Mouse (Mus musculus) hindbrain, embryonic 12.5 days (tissue): ENCODE measurements around the gene Cox6a1. TPM values are rescaled to one million over a fixed set of nuclear protein-coding genes. Genes with fewer than 3 reads are reported as not detected.
A peak's percentile ranks its signal among the peaks of the same experiment; 100 is the strongest.

Experiments
- ATAC-seq: fragments of 200-750 bp; cut with Nextera tagmentation; 2 replicates; pipeline ENCODE4 v1.8.0; 2017; ENCODE audit warnings: moderate TSS enrichment; ENCODE audit not compliant: low FRiP score
- H3K27ac ChIP-seq: fragments of 300-500 bp; sonication (generic); 2 replicates; pipeline ENCODE4 v1.5.1; 2016; ENCODE audit warnings: mild to moderate bottlenecking
- H3K27me3 ChIP-seq: fragments of 300-500 bp; sonication (generic); 2 replicates; pipeline ENCODE4 v1.6.1; 2016; ENCODE audit warnings: mild to moderate bottlenecking
- H3K36me3 ChIP-seq: fragments of 300-500 bp; sonication (generic); 2 replicates; pipeline ENCODE4 v1.6.1; 2016; ENCODE audit warnings: mild to moderate bottlenecking
- H3K4me1 ChIP-seq: fragments of 300-500 bp; sonication (generic); 2 replicates; pipeline ENCODE4 v1.6.1; 2016
- H3K4me2 ChIP-seq: fragments of 300-500 bp; sonication (generic); replicated peaks from 2 replicates; pipeline ENCODE4 v1.6.1; 2016; ENCODE audit warnings: mild to moderate bottlenecking
- H3K4me3 ChIP-seq: fragments of 300-500 bp; sonication (generic); 2 replicates; pipeline ENCODE4 v1.5.1; 2016; ENCODE audit warnings: mild to moderate bottlenecking
- H3K9ac ChIP-seq: fragments of 300-500 bp; sonication (generic); 2 replicates; pipeline ENCODE4 v1.6.1; 2016; ENCODE audit warnings: mild to moderate bottlenecking, moderate library complexity
- H3K9me3 ChIP-seq: fragments of 300-500 bp; sonication (generic); replicated peaks from 2 replicates; pipeline ENCODE4 v1.6.1; 2016; ENCODE audit warnings: mild to moderate bottlenecking
- WGBS: fragments of 180-500 bp; shearing (Covaris S2); methylation state at CpG from one replicate; pipeline ENCODE4 v1.1.7; 2016; 5-methylcytosine and 5-hydroxymethylcytosine counted together
- polyA plus RNA-seq: library from polyadenylated mRNA; unstranded; fragments of >200 nt; fragmentation: Nextera tagmentation; extraction: Ambion mirVana; gene quantifications from 2 replicates; pipeline ENCODE4 v1.2.1, GENCODE M21; 2016

Gene Cox6a1
- polyA plus RNA-seq, 1 experiment from 2014 or later = 823 TPM

DNA sequence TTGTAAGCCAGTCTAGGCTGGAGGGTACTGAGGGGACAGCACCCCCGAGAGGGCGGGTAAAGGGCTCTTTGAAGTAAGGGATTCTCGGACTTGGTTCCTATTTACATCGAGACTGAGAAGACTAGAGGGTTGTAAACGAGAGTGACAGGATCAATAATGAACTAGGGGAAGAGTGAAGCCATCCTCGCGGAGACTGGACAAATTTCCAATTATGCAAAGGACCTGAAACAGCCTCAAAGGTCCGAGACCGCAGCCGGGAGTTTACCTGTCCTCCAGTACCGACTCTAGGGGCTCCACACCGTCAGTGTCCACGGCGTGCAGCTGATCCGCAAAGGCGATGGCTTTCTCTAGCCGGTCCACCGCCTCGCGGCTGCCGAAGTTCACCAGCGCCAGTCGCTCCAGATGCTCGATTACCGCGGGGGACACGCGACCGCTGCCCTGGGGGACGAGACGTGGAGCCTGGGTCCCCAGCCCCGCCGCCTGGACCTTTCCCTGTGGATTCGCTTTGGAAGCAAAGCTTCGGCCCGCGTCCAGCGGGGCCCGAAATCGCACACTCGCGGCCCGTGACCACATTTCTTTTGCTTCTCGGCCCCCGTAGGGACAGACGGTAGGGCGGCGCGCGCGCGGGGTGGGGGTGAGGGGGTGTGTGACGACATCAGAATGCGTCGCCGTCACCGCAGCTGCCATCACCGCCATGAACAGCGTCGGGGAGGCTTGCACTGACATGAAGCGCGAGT lies 8.0 kb downstream of the Cox6a1 start, which contains the start of the genes Gatc and Triap1:
Gene Gatc, minus strand, starts transcription at position 602 of the 737 bp plus-strand sequence.
Gene Triap1, plus strand, starts transcription at position 649 of the 737 bp plus-strand sequence.
- Histone ChIP-seq H3K27ac (peak within 1 kb of the TSS; percentile 87), H3K27me3 (no peaks in the 10 kb centered on the region), H3K4me3 (peak within 1 kb of the TSS; percentile 87), H3K9me3 (no peaks in the 10 kb centered on the region), H3K4me1 (peaks cover 16% of the 10 kb centered on the region), H3K36me3 (peaks cover 48% of the 10 kb centered on the region), H3K9ac (peak within 1 kb of the TSS; percentile 88), H3K4me2 (peak within 1 kb of the TSS; percentile 76)
- ATAC-seq = peak; percentile 90
- WGBS = under 1% methylated on average over 62 of the region's 62 CpGs

DNA sequence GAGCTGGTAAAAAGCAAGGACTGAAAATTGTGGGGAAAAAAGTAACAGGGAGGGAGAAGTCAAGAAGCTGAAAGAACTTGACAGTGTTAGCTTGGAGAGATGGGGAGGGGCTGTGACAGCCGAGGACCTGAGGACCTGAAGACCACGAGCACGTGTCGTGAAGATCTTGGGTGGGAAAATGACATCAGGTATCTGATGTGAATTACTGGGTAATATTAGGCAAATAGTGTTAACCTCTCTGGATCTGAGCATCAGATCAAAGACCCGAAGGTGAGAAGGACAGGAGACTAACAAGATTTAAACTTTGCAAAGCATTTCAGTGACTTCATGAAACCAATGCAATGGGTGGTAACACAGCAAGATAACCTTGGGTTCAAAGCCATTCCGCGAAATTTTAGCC lies 8.8 kb downstream of the Cox6a1 start:
- WGBS = 37% methylated on average over 7 of the region's 7 CpGs
- ATAC-seq = no peak
- Histone ChIP-seq H3K27ac (no peak overlapping the region), H3K36me3 (peaks cover 48% of the 10 kb centered on the region), H3K4me2 (peak overlapping the region; percentile 76), H3K9me3 (no peaks in the 10 kb centered on the region), H3K9ac (no peak overlapping the region; the same call in 1 of the 2 replicates), H3K4me3 (peak overlapping the region; percentile 87; the same call in 1 of the 2 replicates), H3K27me3 (no peaks in the 10 kb centered on the region), H3K4me1 (peaks cover 16% of the 10 kb centered on the region)

GRCm38 (mm10) chr5:115333626-115334025 lies 15.2 kb downstream of the Cox6a1 start:
- Histone ChIP-seq H3K27ac (no peak overlapping the region), H3K9ac (no peak overlapping the region), H3K4me3 (no peak overlapping the region), H3K27me3 (no peaks in the 10 kb centered on the region), H3K9me3 (no peaks in the 10 kb centered on the region), H3K4me1 (peaks cover 17% of the 10 kb centered on the region), H3K36me3 (peaks cover 76% of the 10 kb centered on the region), H3K4me2 (no peak overlapping the region)
- 85% methylated on average over 3 of the region's 3 CpGs for WGBS
- ATAC-seq = no peak

GRCm38 (mm10) chr5:115330955-115331354 lies 17.8 kb downstream of the Cox6a1 start:
- WGBS = 92% methylated on average over 9 of the region's 9 CpGs
- Histone ChIP-seq H3K36me3 (peaks cover 61% of the 10 kb centered on the region), H3K4me1 (peaks cover 29% of the 10 kb centered on the region), H3K4me3 (no peak overlapping the region), H3K9me3 (no peaks in the 10 kb centered on the region), H3K9ac (no peak overlapping the region), H3K27me3 (no peaks in the 10 kb centered on the region), H3K27ac (no peak overlapping the region), H3K4me2 (no peak overlapping the region)
- no peak for ATAC-seq

DNA sequence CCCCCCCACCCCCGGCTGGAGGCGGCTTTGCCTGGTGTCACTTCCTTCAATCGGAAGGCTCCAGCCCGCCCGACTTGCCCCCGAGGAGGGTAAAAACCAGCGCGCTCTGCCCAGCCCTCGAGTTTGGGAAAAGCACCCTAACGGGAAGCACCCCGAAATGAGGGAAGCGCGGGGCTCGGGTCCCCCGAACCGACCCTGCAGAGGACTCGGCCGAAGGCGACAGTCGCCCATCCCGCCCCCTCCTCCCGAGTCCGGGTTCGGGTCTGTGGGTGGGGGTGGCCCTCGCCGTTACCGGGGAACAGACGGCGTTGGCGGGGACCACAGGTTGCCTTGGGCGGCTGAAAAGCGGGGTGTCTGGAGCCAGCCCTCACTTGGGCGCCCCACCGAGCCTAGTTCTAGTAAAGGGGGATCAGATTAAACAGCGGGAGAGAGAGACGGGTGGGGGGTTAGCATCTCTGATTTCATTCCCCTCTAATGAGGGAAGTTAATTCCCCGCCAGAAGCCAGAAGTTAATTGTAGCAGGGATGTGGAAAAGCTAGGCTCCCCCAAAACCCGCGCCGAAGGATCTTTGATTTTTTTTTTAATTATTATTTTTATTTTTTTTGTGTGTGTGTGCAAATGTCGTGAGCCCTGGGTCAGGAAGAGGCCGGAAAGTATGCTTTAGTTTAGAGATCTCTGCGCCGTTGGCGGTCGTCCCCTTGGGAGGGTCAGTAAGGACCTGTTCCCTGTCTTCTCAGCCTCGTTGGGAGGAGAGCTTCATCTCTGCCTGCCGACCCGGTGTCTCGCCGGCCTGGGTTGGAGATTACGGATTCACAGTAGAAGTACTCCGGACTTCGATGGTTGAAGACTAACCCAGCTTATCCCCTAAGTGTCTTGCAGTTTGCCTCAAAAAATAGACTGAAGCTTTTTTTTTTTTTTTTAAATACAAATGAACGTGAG lies 20.9 kb downstream of the Cox6a1 start:
- under 1% methylated on average over 50 of the region's 55 CpGs for WGBS
- Histone ChIP-seq H3K4me3 (peak overlapping the region; percentile 91), H3K4me2 (peak overlapping the region; percentile 89), H3K27ac (peak overlapping the region; percentile 89), H3K9me3 (no peaks in the 10 kb centered on the region), H3K9ac (peak overlapping the region; percentile 91), H3K4me1 (peaks cover 33% of the 10 kb centered on the region), H3K27me3 (no peaks in the 10 kb centered on the region), H3K36me3 (peaks cover 31% of the 10 kb centered on the region)
- ATAC-seq = peak; percentile 29; the same call in 1 of the 2 replicates

DNA sequence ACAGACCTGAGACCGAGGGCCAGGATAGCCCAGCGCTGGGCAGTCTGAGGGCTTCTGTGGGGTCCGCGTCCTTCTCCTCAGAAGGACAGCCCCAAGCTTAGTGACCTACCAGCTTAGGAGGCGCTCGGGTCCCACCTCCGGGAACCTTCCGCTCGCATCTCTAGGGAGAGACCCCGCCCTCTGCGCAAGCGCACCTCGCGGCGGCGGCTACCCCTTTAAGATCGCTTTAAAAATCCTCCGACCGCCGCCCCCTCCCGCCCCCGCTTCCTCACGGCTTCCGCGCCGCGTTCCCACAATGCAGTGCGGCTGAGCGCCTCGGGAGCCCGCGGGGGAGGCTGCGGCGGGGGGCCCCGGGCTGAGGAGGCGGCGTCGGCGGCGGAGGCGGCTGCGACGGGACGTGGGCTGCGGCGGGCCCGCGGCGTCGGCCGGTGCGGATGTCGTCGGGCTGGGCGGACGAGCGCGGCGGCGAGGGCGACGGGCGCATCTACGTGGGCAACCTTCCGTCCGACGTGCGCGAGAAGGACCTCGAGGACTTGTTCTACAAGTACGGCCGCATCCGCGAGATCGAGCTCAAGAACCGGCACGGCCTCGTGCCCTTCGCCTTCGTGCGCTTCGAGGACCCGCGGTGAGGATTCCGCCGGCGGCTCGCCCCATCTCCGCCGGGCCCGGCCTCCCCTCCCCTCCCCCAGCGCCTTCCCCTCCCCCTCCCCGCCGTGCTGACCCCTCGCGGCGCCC lies 21.7 kb downstream of the Cox6a1 start, which contains the start of gene Srsf9:
Gene Srsf9, plus strand, starts transcription at position 303 of the 735 bp plus-strand sequence.
- peaks cover 23% of the 10 kb centered on the region for H3K36me3 ChIP-seq
- WGBS = under 1% methylated on average over 81 of the region's 97 CpGs

DNA sequence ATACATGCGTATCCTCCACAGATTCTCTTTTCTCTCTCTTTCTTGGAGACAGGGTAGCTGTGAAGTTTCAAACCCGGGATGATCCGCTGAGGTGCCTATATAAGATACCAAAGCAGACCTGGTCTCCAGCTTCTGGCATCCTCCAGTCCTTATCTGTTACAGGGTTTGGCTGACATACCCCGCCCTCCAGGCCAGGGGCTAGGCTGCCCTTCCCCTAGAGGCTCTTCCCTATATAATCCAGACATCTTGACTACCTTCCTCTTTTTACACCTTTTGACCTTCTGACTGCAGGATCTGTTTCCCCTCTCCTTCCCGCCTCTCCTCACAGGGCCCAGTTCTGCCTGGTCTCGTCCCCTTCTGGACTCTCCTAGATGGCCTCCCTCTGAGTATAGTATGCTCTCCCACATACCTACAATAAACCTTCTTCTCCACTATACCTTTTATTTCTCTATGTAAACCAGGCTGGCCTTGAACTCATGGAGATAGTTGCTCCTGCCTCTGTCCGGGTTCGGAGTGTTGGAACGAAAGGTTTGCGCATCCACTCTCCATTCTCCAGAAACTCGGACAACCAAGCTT lies 22.4 kb downstream of the Cox6a1 start:
- Histone ChIP-seq H3K27me3 (no peaks in the 10 kb centered on the region), H3K4me2 (peak overlapping the region; percentile 89), H3K9me3 (no peaks in the 10 kb centered on the region), H3K4me1 (peaks cover 33% of the 10 kb centered on the region), H3K9ac (peak overlapping the region; percentile 91), H3K27ac (peak overlapping the region; percentile 89), H3K4me3 (peak overlapping the region; percentile 91), H3K36me3 (peaks cover 16% of the 10 kb centered on the region)
- 22% methylated on average over 11 of the region's 11 CpGs for WGBS
- peak; percentile 61 for ATAC-seq

More for the DNA sequence above, 21.7 kb downstream of the Cox6a1 start, which contains the start of gene Srsf9:
- Histone ChIP-seq H3K27me3 (no peaks in the 10 kb centered on the region), H3K4me1 (peaks cover 33% of the 10 kb centered on the region), H3K4me3 (peak within 1 kb of the TSS; percentile 91), H3K4me2 (peak within 1 kb of the TSS; percentile 89), H3K9ac (peak within 1 kb of the TSS; percentile 91), H3K9me3 (no peaks in the 10 kb centered on the region), H3K27ac (peak within 1 kb of the TSS; percentile 89)
- ATAC-seq = peak; percentile 94

GRCm38 (mm10) chr5:115319004-115319940 lies 29.5 kb downstream of the Cox6a1 start:
- H3K9me3 ChIP-seq = no peaks in the 10 kb centered on the region
- peaks cover 37% of the 10 kb centered on the region for H3K4me1 ChIP-seq
- H3K4me3 ChIP-seq = peak overlapping the region; percentile 37
- peak overlapping the region; percentile 73 for H3K4me2 ChIP-seq
- H3K27me3 ChIP-seq = no peaks in the 10 kb centered on the region
- no peaks in the 10 kb centered on the region for H3K36me3 ChIP-seq
- peak overlapping the region; percentile 67 for H3K27ac ChIP-seq
- peak overlapping the region; percentile 56 for H3K9ac ChIP-seq
- WGBS = under 1% methylated on average over 22 of the region's 22 CpGs
- ATAC-seq = peak; percentile 28; the same call in 1 of the 2 replicates

- Histone ChIP-seq H3K4me3 (no peak overlapping the region), H3K4me2 (peak overlapping the region; percentile 9), H3K27ac (peak overlapping the region; percentile 76), H3K27me3 (no peaks in the 10 kb centered on the region; the same call in 1 of the 2 replicates), H3K4me1 (peaks cover 43% of the 10 kb centered on the region), H3K9me3 (no peaks in the 10 kb centered on the region), H3K9ac (no peak overlapping the region), H3K36me3 (no peaks in the 10 kb centered on the region)
- peak; percentile 74 for ATAC-seq
- 4% methylated on average over 10 of the region's 10 CpGs for WGBS
Observed at GRCm38 (mm10) chr5:115317645-115318328, 31.0 kb downstream of the Cox6a1 start.
